In genomic region chr17:34033441-34033840, GRCm38 (mm10) we compare ENCODE assay signal across 8 mouse cellular contexts. TPM values are rescaled to one million over a fixed set of nuclear protein-coding genes. Genes with fewer than 3 reads are reported as not detected.
A peak's percentile ranks its signal among the peaks of the same experiment; 100 is the strongest.
DNase-seq lines count a peak whose midpoint lies in the region; ATAC-seq and TF ChIP-seq lines count a peak whose summit lies in the region.

No protein-coding gene starts in this region.

- H3K27me3 ChIP-seq in kidney, embryonic 16.5 days (ENCODE audit: insufficient read depth, low read length) = no peaks in the 10 kb centered on the region
- no peaks in the 10 kb centered on the region for H3K27me3 ChIP-seq in kidney, adult 2 months (replicated peaks; ENCODE audit: control insufficient read depth, insufficient read depth, low read length)
- no peaks in the 10 kb centered on the region for H3K27me3 ChIP-seq in liver, embryonic 14.5 days (ENCODE audit: control insufficient read depth, insufficient read depth, low read length)

- no peaks in the 10 kb centered on the region for H3K9me3 ChIP-seq in kidney, embryonic 16.5 days (ENCODE audit: low read length)
- no peaks in the 10 kb centered on the region for H3K9me3 ChIP-seq in liver, embryonic 14.5 days (ENCODE audit: control insufficient read depth, low read length)

- peak overlapping the region; percentile 89; the same call in 1 of the 2 replicates for H3K4me2 ChIP-seq in kidney, embryonic 16.5 days (replicated peaks; ENCODE audit: low read depth, low read length)
- peak overlapping the region; percentile 87 for H3K4me2 ChIP-seq in liver, embryonic 14.5 days (ENCODE audit: low read depth)

- H3K27ac ChIP-seq in kidney, embryonic 16.5 days (ENCODE audit: low read length) = no peak overlapping the region
- H3K27ac ChIP-seq in kidney, adult 2 months (ENCODE audit: insufficient read depth, low read depth, low read length) = no peak overlapping the region
- H3K27ac ChIP-seq in liver, embryonic 14.5 days = no peak overlapping the region

- DNase-seq in adrenal gland, adult (ENCODE audit: inconsistent age in 2 of 2, low spot score in 1 of 2) = peak; percentile 42 to 62
- DNase-seq in adrenal gland, adult 18-20 months (ENCODE audit: low spot score in 2 of 2) = no peak
- no peak for DNase-seq in kidney, adult 2 months
- peak; percentile 55 to 59 for DNase-seq in cerebellum, postnatal 10 days
- DNase-seq in liver, embryonic 14.5 days (ENCODE audit: low read depth in 3 of 3, low spot score in 3 of 3) = no peak
- DNase-seq in urinary bladder, postnatal 25 days (ENCODE audit: low spot score) = no peak
- no peak for DNase-seq in urinary bladder, postnatal 4 days (ENCODE audit: low spot score in 2 of 2)

- no peak for TF ChIP-seq CTCF in kidney, adult 2 months (conservative IDR thresholded peaks at IDR 0.05; ENCODE audit: insufficient read depth, insufficient read length, low read depth, low read length)
- no peak for TF ChIP-seq CTCF in liver, embryonic 14.5 days (IDR thresholded peaks at IDR 0.05; ENCODE audit: low read depth)

- 87% methylated on average over 9 of the region's 9 CpGs for WGBS in kidney, embryonic 16.5 days
- WGBS in kidney, adult 2 months = 91% methylated on average over 9 of the region's 9 CpGs
- 80% methylated on average over 9 of the region's 9 CpGs for WGBS in liver, embryonic 14.5 days (ENCODE audit: insufficient replicate concordance)

- no peak for TF ChIP-seq POLR2A in kidney, adult 2 months (IDR thresholded peaks at IDR 0.05; ENCODE audit: low read depth, low read length)

- peaks cover 57% of the 10 kb centered on the region for H3K36me3 ChIP-seq in kidney, embryonic 16.5 days (ENCODE audit: insufficient read depth, low read length)
- H3K36me3 ChIP-seq in kidney, adult 2 months (ENCODE audit: control insufficient read depth, insufficient read depth, low read length) = peaks cover 2% of the 10 kb centered on the region; the same call in 1 of the 2 replicates
- peaks cover 13% of the 10 kb centered on the region for H3K36me3 ChIP-seq in liver, embryonic 14.5 days (replicated peaks; ENCODE audit: control insufficient read depth, insufficient read depth, low read depth)

- no peak overlapping the region for H3K4me3 ChIP-seq in kidney, embryonic 16.5 days (ENCODE audit: low read length)
- H3K4me3 ChIP-seq in kidney, adult 2 months (ENCODE audit: insufficient read depth, low read depth, low read length) = no peak overlapping the region
- peak overlapping the region; percentile 82 to 86; a peak in 2 of 4 replicates for H3K4me3 ChIP-seq in liver, embryonic 14.5 days (ENCODE audit: insufficient read depth in 1 of 2, low read depth in 2 of 2, low read length in 2 of 2)

- no peak for ATAC-seq in kidney, embryonic 16.5 days (ENCODE audit: low FRiP score, low TSS enrichment)
- ATAC-seq in liver, embryonic 14.5 days (ENCODE audit: insufficient read depth) = no peak

- H3K9ac ChIP-seq in kidney, embryonic 16.5 days (replicated peaks; ENCODE audit: low read length) = peak overlapping the region; percentile 93; the same call in 1 of the 2 replicates
- no peak overlapping the region; the same call in 1 of the 2 replicates for H3K9ac ChIP-seq in liver, embryonic 14.5 days (replicated peaks)

- TF ChIP-seq EP300 in liver, embryonic 14.5 days (IDR thresholded peaks at IDR 0.05; ENCODE audit: low read depth) = no peak

- peaks cover 40% of the 10 kb centered on the region for H3K4me1 ChIP-seq in kidney, embryonic 16.5 days (ENCODE audit: insufficient read depth, low read length)
- H3K4me1 ChIP-seq in kidney, adult 2 months (ENCODE audit: control insufficient read depth, insufficient read depth, low read length) = peaks cover 16% of the 10 kb centered on the region
- peaks cover 5 to 17% of the 10 kb centered on the region in 2 experiments; a peak in 3 of 4 replicates for H3K4me1 ChIP-seq in liver, embryonic 14.5 days (replicated peaks; ENCODE audit: control insufficient read depth in 2 of 2, insufficient read depth in 2 of 2, low read length in 1 of 2)

RNA-seq across cellular contexts. Expression of gene Rxrb, which starts 1.8 kb away (rescaled TPM):
- 10 to 100 TPM; 55.9 to 58.2 TPM for total RNA-seq in adrenal gland, adult 18-20 months (2021)
- polyA plus RNA-seq in kidney, embryonic 16.5 days (2015; fragmentation: Nextera tagmentation; extraction: Ambion mirVana) = 52.7 and 56.7 TPM in 2 replicates
- 49.3 and 59.2 TPM in 2 replicates for polyA plus RNA-seq in kidney, adult 2 months (2012; rRNA removed)
- polyA plus RNA-seq in liver, embryonic 14.5 days (2012; rRNA removed) = 15.2 and 16.5 TPM in 2 replicates
- 6.0 and 7.2 TPM in 2 replicates for polyA plus RNA-seq in liver, embryonic 14.5 days (2014; fragmentation: Nextera tagmentation; extraction: Ambion mirVana)

RNA-seq across cellular contexts. Expression of gene Slc39a7, which starts 2.0 kb away (rescaled TPM):
- total RNA-seq in adrenal gland, adult 18-20 months (2021) = 100 to 1,000 TPM; 131 to 156 TPM
- 227 and 231 TPM in 2 replicates for polyA plus RNA-seq in kidney, embryonic 16.5 days (2015; fragmentation: Nextera tagmentation; extraction: Ambion mirVana)
- 90.4 and 106 TPM in 2 replicates for polyA plus RNA-seq in kidney, adult 2 months (2012; rRNA removed)
- 27.0 and 28.1 TPM in 2 replicates for polyA plus RNA-seq in liver, embryonic 14.5 days (2012; rRNA removed)
- 25.1 and 26.5 TPM in 2 replicates for polyA plus RNA-seq in liver, embryonic 14.5 days (2014; fragmentation: Nextera tagmentation; extraction: Ambion mirVana)

RNA-seq across cellular contexts. Expression of gene H2-Ke6, which starts 5.6 kb away (rescaled TPM):
- 100 to 1,000 TPM; 246 to 274 TPM for total RNA-seq in adrenal gland, adult 18-20 months (2021)
- polyA plus RNA-seq in kidney, embryonic 16.5 days (2015; fragmentation: Nextera tagmentation; extraction: Ambion mirVana) = 52.9 and 54.0 TPM in 2 replicates
- polyA plus RNA-seq in kidney, adult 2 months (2012; rRNA removed) = 165 and 208 TPM in 2 replicates
- polyA plus RNA-seq in liver, embryonic 14.5 days (2012; rRNA removed) = 30.6 and 32.8 TPM in 2 replicates
- polyA plus RNA-seq in liver, embryonic 14.5 days (2014; fragmentation: Nextera tagmentation; extraction: Ambion mirVana) = 22.3 and 24.9 TPM in 2 replicates

RNA-seq across cellular contexts. Expression of gene Col11a2, which starts 5.8 kb away (rescaled TPM):
- total RNA-seq in adrenal gland, adult 18-20 months (2021) = 1 to 10 TPM; 1.4 to 1.9 TPM
- polyA plus RNA-seq in kidney, embryonic 16.5 days (2015; fragmentation: Nextera tagmentation; extraction: Ambion mirVana) = 3.2 and 3.7 TPM in 2 replicates
- polyA plus RNA-seq in kidney, adult 2 months (2012; rRNA removed) = 0.35 and 0.39 TPM in 2 replicates
- 0.22 and 0.55 TPM in 2 replicates for polyA plus RNA-seq in liver, embryonic 14.5 days (2012; rRNA removed)
- 0.06 and 0.20 TPM in 2 replicates for polyA plus RNA-seq in liver, embryonic 14.5 days (2014; fragmentation: Nextera tagmentation; extraction: Ambion mirVana)

RNA-seq across cellular contexts. Expression of gene Ring1, which starts 9.0 kb away (rescaled TPM):
- 10 to 100 TPM; 43.9 to 45.5 TPM for total RNA-seq in adrenal gland, adult 18-20 months (2021)
- polyA plus RNA-seq in kidney, embryonic 16.5 days (2015; fragmentation: Nextera tagmentation; extraction: Ambion mirVana) = 14.7 and 18.7 TPM in 2 replicates
- 30.4 and 36.3 TPM in 2 replicates for polyA plus RNA-seq in kidney, adult 2 months (2012; rRNA removed)
- polyA plus RNA-seq in liver, embryonic 14.5 days (2012; rRNA removed) = 7.6 and 9.7 TPM in 2 replicates
- 1.2 and 1.7 TPM in 2 replicates for polyA plus RNA-seq in liver, embryonic 14.5 days (2014; fragmentation: Nextera tagmentation; extraction: Ambion mirVana)

Comparison
In these comparisons a context has a peak if more than half of its experiments do, and no peak if none do; other contexts are left out.
1. DNase-seq: peak in adrenal gland, adult (2 of 2) and cerebellum, postnatal 10 days (2 of 2); none in adrenal gland, adult 18-20 months (0 of 2), kidney, adult 2 months (single experiment), liver, embryonic 14.5 days (0 of 3), urinary bladder, postnatal 25 days (single experiment) and urinary bladder, postnatal 4 days (0 of 2).
2. H3K4me3 ChIP-seq: peak in liver, embryonic 14.5 days (2 of 2); none in kidney, embryonic 16.5 days (single experiment) and kidney, adult 2 months (single experiment).